Mouse (Mus musculus): ENCODE measurements at regions not wholly inside any gene's neighbourhood (a gene's known extent, or its start where the extent isn't known, plus 50 kb on each side); places are given as distances from the start of the nearest gene placed in this dataset.

DNA sequence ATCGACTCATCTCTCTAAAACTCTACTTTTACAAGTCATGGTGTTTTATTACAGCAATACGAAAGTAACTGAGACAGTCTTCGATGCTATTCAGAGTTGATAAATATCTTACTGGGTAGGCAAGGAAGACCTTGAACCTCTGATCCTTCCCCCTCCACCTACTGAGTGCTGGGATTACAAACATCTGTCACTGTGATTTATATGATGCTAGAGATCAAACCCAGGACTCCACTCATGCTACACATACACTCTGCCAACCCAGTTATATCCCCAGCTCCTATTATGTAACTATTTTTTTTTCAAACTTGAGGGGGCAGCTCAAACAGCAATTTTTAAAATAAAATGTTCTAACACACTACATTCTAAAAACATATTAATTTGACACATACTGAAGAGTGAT lies 62.6 kb upstream of the Akap13 start:
- TF ChIP-seq CTCF (IDR thresholded peaks at IDR 0.05; ENCODE audit: borderline replicate concordance, extremely low read depth, insufficient read depth, insufficient read length), result no peak
- no peak for TF ChIP-seq POLR2A (IDR thresholded peaks at IDR 0.05; ENCODE audit: borderline replicate concordance, extremely low read depth, insufficient read depth, insufficient read length, poor library complexity, severe bottlenecking)
